Mouse (Mus musculus): Measurements from ENCODE around the gene Secisbp2l.

GRCm38 (mm10) chr2:125781978-125782718, 522 bp downstream of the Secisbp2l start:
- no peak for TF ChIP-seq POLR2A (IDR thresholded peaks at IDR 0.05; ENCODE audit: borderline replicate concordance, low read depth, low read length)
- no peak for TF ChIP-seq CTCF (IDR thresholded peaks at IDR 0.05; ENCODE audit: low read depth, low read length)
